Mouse (Mus musculus) heart, embryonic 10.5 days (tissue): Measurements from ENCODE around the gene Gm49380. TPM values are rescaled to one million over a fixed set of nuclear protein-coding genes. Genes with fewer than 3 reads are reported as not detected.

Source experiments
- DNase-seq: peaks from one replicate; pipeline ENCODE4 v3.0.0-alpha.2; 2017; ENCODE audit warnings: low spot score
- H3K27ac ChIP-seq: fragments of 300-500 bp; sonication (generic); 2 replicates; pipeline ENCODE4 v1.5.1; 2016; ENCODE audit warnings: mild to moderate bottlenecking
- H3K27me3 ChIP-seq: fragments of 300-500 bp; sonication (generic); 2 replicates; pipeline ENCODE4 v1.6.1; 2016; ENCODE audit warnings: mild to moderate bottlenecking; ENCODE audit not compliant: poor library complexity, insufficient read depth, severe bottlenecking
- H3K36me3 ChIP-seq: fragments of 300-500 bp; sonication (generic); 2 replicates; pipeline ENCODE4 v1.6.1; 2016; ENCODE audit warnings: mild to moderate bottlenecking, moderate library complexity
- H3K4me1 ChIP-seq: fragments of 300-500 bp; sonication (generic); 2 replicates; pipeline ENCODE4 v1.6.1; 2016; ENCODE audit warnings: mild to moderate bottlenecking
- H3K4me3 ChIP-seq: fragments of 300-500 bp; sonication (generic); 2 replicates; pipeline ENCODE4 v1.5.1; 2016; ENCODE audit warnings: mild to moderate bottlenecking, moderate library complexity
- H3K9me3 ChIP-seq: fragments of 300-500 bp; sonication (generic); 2 replicates; pipeline ENCODE4 v1.6.1; 2016; ENCODE audit warnings: mild to moderate bottlenecking, moderate library complexity
- WGBS: fragments of 180-500 bp; shearing (Covaris S2); methylation state at CpG from one replicate; pipeline ENCODE4 v1.1.7; 2016; 5-methylcytosine and 5-hydroxymethylcytosine counted together
- polyA plus RNA-seq: library from polyadenylated mRNA; unstranded; fragments of >200 nt; fragmentation: Nextera tagmentation; extraction: Ambion mirVana; gene quantifications from 2 replicates; pipeline ENCODE4 v1.2.1, GENCODE M21; 2016

The Gm49380 gene
- polyA plus RNA-seq, 1 experiment from 2014 or later = 0.18 TPM

DNA sequence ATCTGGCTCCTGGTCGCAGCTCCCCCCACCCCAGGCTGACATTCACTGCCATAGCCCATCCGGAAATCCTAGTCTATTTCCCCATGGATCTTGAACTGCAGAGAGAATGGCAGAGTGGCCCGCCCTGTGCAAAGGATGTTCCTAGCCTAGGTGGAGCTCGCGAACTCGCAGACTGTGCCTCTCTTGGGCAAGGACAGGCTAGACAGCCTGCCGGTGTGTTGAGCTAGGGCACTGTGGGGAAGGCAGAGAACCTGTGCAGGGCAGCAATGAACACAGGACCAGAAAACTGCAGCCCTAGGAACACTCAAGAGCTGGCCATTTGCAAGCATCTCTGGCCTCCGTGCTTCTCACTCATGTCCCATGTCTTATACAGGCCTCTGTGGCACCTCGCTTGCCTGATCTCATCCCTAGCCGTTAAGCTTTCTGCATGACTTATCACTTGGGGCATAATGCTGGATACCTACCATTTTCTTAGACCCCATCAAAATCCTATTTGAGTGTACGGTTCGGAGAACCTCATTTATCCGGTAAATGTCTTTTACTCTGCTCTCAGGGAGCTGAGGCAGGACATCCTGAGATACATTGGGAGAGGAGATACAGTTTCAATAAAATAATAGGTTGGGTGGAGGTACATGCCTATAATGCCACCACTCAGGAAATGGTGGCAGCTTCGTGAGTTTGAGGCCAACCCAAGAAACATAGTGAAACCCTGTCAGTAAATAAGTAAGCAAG, 68.7 kb downstream of the Gm49380 start:
- H3K4me3 ChIP-seq = no peak overlapping the region
- H3K4me1 ChIP-seq = peaks cover 20% of the 10 kb centered on the region
- DNase-seq = no peak
- H3K27me3 ChIP-seq = peaks cover 85% of the 10 kb centered on the region
- no peaks in the 10 kb centered on the region for H3K36me3 ChIP-seq
- WGBS = 39% methylated on average over 14 of the region's 14 CpGs
- no peaks in the 10 kb centered on the region for H3K9me3 ChIP-seq
- no peak overlapping the region for H3K27ac ChIP-seq

DNA sequence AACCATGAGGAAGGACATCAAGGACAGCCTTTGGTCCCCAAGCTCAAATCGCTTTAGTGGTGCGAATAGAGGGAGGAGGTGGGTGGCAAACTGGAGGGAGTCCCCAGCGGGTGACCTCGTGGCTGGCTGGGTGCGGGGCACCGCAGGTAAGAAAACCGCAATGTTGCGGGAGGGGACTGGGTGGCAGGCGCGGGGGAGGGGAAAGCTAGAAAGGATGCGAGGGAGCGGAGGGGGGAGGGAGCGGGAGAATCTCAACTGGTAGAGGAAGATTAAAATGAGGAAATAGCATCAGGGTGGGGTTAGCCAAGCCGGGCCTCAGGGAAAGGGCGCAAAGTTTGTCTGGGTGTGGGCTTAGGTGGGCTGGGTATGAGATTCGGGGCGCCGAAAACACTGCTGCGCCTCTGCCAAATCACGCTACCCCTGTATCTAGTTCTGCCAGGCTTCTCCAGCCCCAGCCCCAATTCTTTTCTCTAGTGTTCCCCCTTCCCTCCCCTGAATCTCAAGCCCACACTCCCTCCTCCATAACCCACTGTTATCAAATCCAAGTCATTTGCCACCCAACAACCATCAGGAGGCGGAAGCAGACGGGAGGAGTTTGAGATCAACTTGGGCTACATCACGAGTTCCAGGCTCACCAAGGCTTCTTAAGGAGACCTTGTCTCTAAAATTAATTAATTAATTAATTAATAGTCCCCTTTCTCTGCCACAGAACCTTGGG, 69.4 kb downstream of the Gm49380 start:
- Histone ChIP-seq H3K27ac (peak overlapping the region; percentile 5; the same call in 1 of the 2 replicates), H3K4me3 (peak overlapping the region; percentile 56), H3K9me3 (no peaks in the 10 kb centered on the region), H3K36me3 (no peaks in the 10 kb centered on the region), H3K27me3 (peaks cover 81% of the 10 kb centered on the region), H3K4me1 (peaks cover 19% of the 10 kb centered on the region)
- WGBS = 2% methylated on average over 23 of the region's 23 CpGs
- DNase-seq = no peak

GRCm38 (mm10) chr9:44042836-44043707, 70.2 kb downstream of the Gm49380 start, which contains the start of gene Thy1:
Gene Thy1, plus strand, starts transcription at chr9:44043384.
- Histone ChIP-seq H3K36me3 (no peaks in the 10 kb centered on the region), H3K27me3 (peaks cover 73% of the 10 kb centered on the region), H3K27ac (peak within 1 kb of the TSS; percentile 5; the same call in 1 of the 2 replicates), H3K4me3 (peak within 1 kb of the TSS; percentile 56), H3K9me3 (no peaks in the 10 kb centered on the region), H3K4me1 (peaks cover 15% of the 10 kb centered on the region)
- DNase-seq = no peak
- under 1% methylated on average over 30 of the region's 30 CpGs for WGBS

- WGBS = 70% methylated on average over 1 of the region's 1 CpGs
- DNase-seq = no peak
- H3K4me1 ChIP-seq = peaks cover 15% of the 10 kb centered on the region
- H3K36me3 ChIP-seq = no peaks in the 10 kb centered on the region
- H3K9me3 ChIP-seq = no peaks in the 10 kb centered on the region
- H3K27ac ChIP-seq = no peak overlapping the region
- peaks cover 66% of the 10 kb centered on the region for H3K27me3 ChIP-seq
- H3K4me3 ChIP-seq = no peak overlapping the region
These were observed 71.0 kb downstream of the Gm49380 start for GRCm38 (mm10) chr9:44042396-44042680.

GRCm38 (mm10) chr9:44041511-44042395, 71.5 kb downstream of the Gm49380 start:
- Histone ChIP-seq H3K27ac (no peak overlapping the region), H3K9me3 (no peaks in the 10 kb centered on the region), H3K27me3 (peaks cover 61% of the 10 kb centered on the region), H3K36me3 (no peaks in the 10 kb centered on the region), H3K4me1 (peaks cover 15% of the 10 kb centered on the region), H3K4me3 (no peak overlapping the region)
- 72% methylated on average over 7 of the region's 7 CpGs for WGBS
- no peak for DNase-seq

DNA sequence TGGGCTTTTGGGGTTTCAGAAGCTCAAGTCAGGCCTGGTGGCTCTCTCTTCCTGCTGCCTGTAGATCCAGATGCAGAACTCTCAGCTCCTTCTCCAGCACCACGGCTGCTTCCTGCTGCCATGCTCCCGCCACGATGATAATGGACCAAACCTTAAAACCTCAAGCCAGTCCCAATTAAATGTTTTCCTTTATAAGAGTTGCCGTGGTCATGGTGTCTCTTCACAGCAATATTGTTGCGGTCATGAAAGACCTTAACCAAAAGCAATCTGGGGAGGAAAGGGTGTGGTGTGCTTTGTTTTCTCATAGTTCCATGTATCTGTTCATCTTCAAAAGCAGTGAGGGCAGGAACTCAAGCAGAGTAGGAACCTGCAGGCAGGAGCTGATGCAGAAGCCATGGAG, 76.2 kb downstream of the Gm49380 start:
- H3K27me3 ChIP-seq = peaks cover 16% of the 10 kb centered on the region
- no peak overlapping the region for H3K4me3 ChIP-seq
- H3K27ac ChIP-seq = no peak overlapping the region
- H3K9me3 ChIP-seq = no peaks in the 10 kb centered on the region
- no peaks in the 10 kb centered on the region for H3K36me3 ChIP-seq
- no peaks in the 10 kb centered on the region for H3K4me1 ChIP-seq
- DNase-seq = no peak
- WGBS = 81% methylated on average over 5 of the region's 5 CpGs

- H3K36me3 ChIP-seq = no peaks in the 10 kb centered on the region
- H3K27me3 ChIP-seq = no peaks in the 10 kb centered on the region
- no peak overlapping the region for H3K4me3 ChIP-seq
- WGBS = 66% methylated on average over 13 of the region's 13 CpGs
- DNase-seq = no peak
- H3K4me1 ChIP-seq = no peaks in the 10 kb centered on the region
- H3K9me3 ChIP-seq = no peaks in the 10 kb centered on the region
- H3K27ac ChIP-seq = no peak overlapping the region
These were observed 79.2 kb downstream of the Gm49380 start for GRCm38 (mm10) chr9:44033957-44034727.

- no peak overlapping the region for H3K27ac ChIP-seq
- H3K4me1 ChIP-seq = no peaks in the 10 kb centered on the region
- H3K4me3 ChIP-seq = no peak overlapping the region
- DNase-seq = no peak
- no peaks in the 10 kb centered on the region for H3K27me3 ChIP-seq
- H3K9me3 ChIP-seq = no peaks in the 10 kb centered on the region
- WGBS = 82% methylated on average over 5 of the region's 5 CpGs
- H3K36me3 ChIP-seq = no peaks in the 10 kb centered on the region
These were observed 80.0 kb downstream of the Gm49380 start for GRCm38 (mm10) chr9:44033317-44033716.

DNA sequence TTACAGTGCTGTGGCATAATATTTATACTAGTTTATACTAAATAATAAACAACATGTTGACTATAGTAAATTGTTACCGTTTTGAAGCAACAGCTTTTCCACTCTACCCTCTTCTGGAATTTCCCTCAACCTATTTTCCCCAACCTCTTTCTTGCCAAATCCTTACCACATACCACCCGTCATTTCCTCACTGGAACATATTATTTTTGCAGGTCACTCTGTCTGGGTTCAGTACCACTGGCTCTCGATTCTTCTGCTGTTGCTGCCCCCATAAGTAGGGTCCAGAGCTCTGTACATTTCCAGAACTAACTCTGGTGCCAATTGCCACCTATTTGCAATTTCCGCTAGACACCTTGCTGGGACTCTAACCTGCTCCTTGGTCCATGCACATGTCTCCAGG, 81.4 kb downstream of the Gm49380 start:
- no peaks in the 10 kb centered on the region for H3K9me3 ChIP-seq
- no peak overlapping the region for H3K27ac ChIP-seq
- H3K4me1 ChIP-seq = no peaks in the 10 kb centered on the region
- no peak overlapping the region for H3K4me3 ChIP-seq
- no peak for DNase-seq
- no peaks in the 10 kb centered on the region for H3K27me3 ChIP-seq
- no peaks in the 10 kb centered on the region for H3K36me3 ChIP-seq
- WGBS = 74% methylated on average over 4 of the region's 4 CpGs

DNA sequence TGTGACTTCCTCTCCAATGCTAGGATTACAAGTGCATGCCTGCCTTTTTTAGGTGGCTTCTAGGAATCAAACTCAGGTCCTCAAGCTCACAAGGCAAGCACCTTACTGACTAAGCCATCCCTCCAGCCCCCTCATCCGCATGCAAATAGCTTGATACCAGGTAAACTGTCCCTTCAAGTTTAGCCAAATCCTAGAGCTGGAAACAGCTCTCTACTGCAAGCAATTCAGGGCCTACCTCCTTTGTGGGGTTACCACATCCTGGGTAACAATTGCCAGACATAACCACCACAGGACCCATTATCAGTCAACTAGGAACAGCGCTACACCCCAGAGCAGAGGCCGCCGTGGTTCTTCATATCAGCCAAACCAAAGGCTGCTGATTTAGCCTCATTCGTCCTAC, 82.2 kb downstream of the Gm49380 start:
- Histone ChIP-seq H3K36me3 (no peaks in the 10 kb centered on the region), H3K27ac (no peak overlapping the region), H3K9me3 (no peaks in the 10 kb centered on the region), H3K4me1 (no peaks in the 10 kb centered on the region), H3K27me3 (no peaks in the 10 kb centered on the region), H3K4me3 (no peak overlapping the region)
- no peak for DNase-seq
- 62% methylated on average over 5 of the region's 5 CpGs for WGBS

GRCm38 (mm10) chr9:44030646-44031045, 82.7 kb downstream of the Gm49380 start:
- no peak for DNase-seq
- no peaks in the 10 kb centered on the region for H3K36me3 ChIP-seq
- H3K4me1 ChIP-seq = no peaks in the 10 kb centered on the region
- H3K9me3 ChIP-seq = no peaks in the 10 kb centered on the region
- 92% methylated on average over 4 of the region's 4 CpGs for WGBS
- 0 out of 2 replicates have a peak overlapping the region, but pooled peaks have one; percentile 17 for H3K27ac ChIP-seq
- no peaks in the 10 kb centered on the region for H3K27me3 ChIP-seq
- no peak overlapping the region for H3K4me3 ChIP-seq
